Mouse (Mus musculus): ENCODE results near the gene Hhat.

Gene Hhat

GRCm38 (mm10) chr1:192744880-192745239 is 26.2 kb downstream of the Hhat start:
- DNase-seq (ENCODE audit: low read depth, low spot score), result no peak

- peak; percentile 72 for DNase-seq (ENCODE audit: low read depth, low spot score)
These were observed 28.4 kb downstream of the Hhat start for GRCm38 (mm10) chr1:192742394-192743251.

GRCm38 (mm10) chr1:192741896-192742295 is 29.1 kb downstream of the Hhat start:
- peak; percentile 51 for DNase-seq (ENCODE audit: low read depth, low spot score)

GRCm38 (mm10) chr1:192736524-192736923 is 34.5 kb downstream of the Hhat start:
- no peak for DNase-seq (ENCODE audit: low read depth, low spot score)

GRCm38 (mm10) chr1:192736002-192736426 is 35.0 kb downstream of the Hhat start:
- DNase-seq (ENCODE audit: low read depth, low spot score), result no peak

- no peak for DNase-seq (ENCODE audit: low read depth, low spot score)
These were observed 40.5 kb downstream of the Hhat start for GRCm38 (mm10) chr1:192730517-192730916.

GRCm38 (mm10) chr1:192726996-192727624 is 43.9 kb downstream of the Hhat start:
- DNase-seq (ENCODE audit: low read depth, low spot score), result peak; percentile 70

- peak; percentile 58 for DNase-seq (ENCODE audit: low read depth, low spot score)
These were observed 48.9 kb downstream of the Hhat start for GRCm38 (mm10) chr1:192722147-192722546.

- no peak for DNase-seq (ENCODE audit: low read depth, low spot score)
These were observed 50.9 kb downstream of the Hhat start for GRCm38 (mm10) chr1:192720156-192720555.

GRCm38 (mm10) chr1:192711779-192712348 is 59.2 kb downstream of the Hhat start:
- peak; percentile 68 for DNase-seq (ENCODE audit: low read depth, low spot score)

GRCm38 (mm10) chr1:192700339-192701073 is 70.5 kb downstream of the Hhat start:
- no peak for DNase-seq (ENCODE audit: low read depth, low spot score)

GRCm38 (mm10) chr1:192699101-192699500 is 71.9 kb downstream of the Hhat start:
- DNase-seq (ENCODE audit: low read depth, low spot score), result no peak

- DNase-seq (ENCODE audit: low read depth, low spot score), result no peak
These were observed 74.6 kb downstream of the Hhat start for GRCm38 (mm10) chr1:192696371-192696863.

- DNase-seq (ENCODE audit: low read depth, low spot score), result no peak
These were observed 77.4 kb downstream of the Hhat start for GRCm38 (mm10) chr1:192693644-192694043.

- peak; percentile 14 for DNase-seq (ENCODE audit: low read depth, low spot score)
These were observed 78.0 kb downstream of the Hhat start for GRCm38 (mm10) chr1:192692982-192693381.

GRCm38 (mm10) chr1:192682219-192682951 is 88.6 kb downstream of the Hhat start:
- DNase-seq (ENCODE audit: low read depth, low spot score), result no peak

GRCm38 (mm10) chr1:192677236-192677635 is 93.8 kb downstream of the Hhat start:
- no peak for DNase-seq (ENCODE audit: low read depth, low spot score)

GRCm38 (mm10) chr1:192663608-192664007 is 107.4 kb downstream of the Hhat start:
- DNase-seq (ENCODE audit: low read depth, low spot score), result no peak

- DNase-seq (ENCODE audit: low read depth, low spot score), result no peak
These were observed 107.9 kb downstream of the Hhat start for GRCm38 (mm10) chr1:192663092-192663491.

- DNase-seq (ENCODE audit: low read depth, low spot score), result no peak
These were observed 109.4 kb downstream of the Hhat start for GRCm38 (mm10) chr1:192661612-192662011.

GRCm38 (mm10) chr1:192657417-192657816 is 113.6 kb downstream of the Hhat start:
- DNase-seq (ENCODE audit: low read depth, low spot score), result no peak
